Mouse (Mus musculus): ENCODE data around the gene Zfp941. TPM values are rescaled to one million over a fixed set of nuclear protein-coding genes. Genes with fewer than 3 reads are reported as not detected.

Zfp941 gene
- polyA plus RNA-seq, 2 experiments = 0.10 to 0.25 TPM

DNA sequence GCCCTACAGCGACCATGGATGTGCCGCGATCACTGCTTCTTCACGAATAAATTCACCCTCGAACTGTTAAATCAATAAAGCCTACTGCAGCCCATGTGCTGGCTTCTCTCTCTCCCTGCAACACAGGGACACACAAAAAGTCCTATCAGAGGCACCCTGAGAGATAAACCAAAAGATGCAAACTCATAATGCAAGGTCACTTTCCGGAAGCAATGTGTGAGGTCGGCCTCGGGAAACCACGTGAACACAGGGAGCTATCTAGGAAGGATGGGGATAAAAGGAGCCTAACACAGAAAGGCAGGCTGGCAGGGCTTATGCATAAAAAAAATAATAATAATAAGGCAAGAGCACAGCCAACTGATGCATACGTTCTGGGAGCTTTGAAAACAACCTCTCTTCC is 24.7 kb upstream of the Zfp941 start:
- WGBS (ENCODE audit: insufficient replicate concordance) = 65% methylated on average over 10 of the region's 10 CpGs
- H3K4me1 ChIP-seq (replicated peaks; ENCODE audit: control insufficient read depth in 2 of 2, insufficient read depth in 2 of 2, low read length in 1 of 2) = no peaks in the 10 kb centered on the region
- DNase-seq (ENCODE audit: low read depth in 3 of 3, low spot score in 3 of 3) = no peak

DNA sequence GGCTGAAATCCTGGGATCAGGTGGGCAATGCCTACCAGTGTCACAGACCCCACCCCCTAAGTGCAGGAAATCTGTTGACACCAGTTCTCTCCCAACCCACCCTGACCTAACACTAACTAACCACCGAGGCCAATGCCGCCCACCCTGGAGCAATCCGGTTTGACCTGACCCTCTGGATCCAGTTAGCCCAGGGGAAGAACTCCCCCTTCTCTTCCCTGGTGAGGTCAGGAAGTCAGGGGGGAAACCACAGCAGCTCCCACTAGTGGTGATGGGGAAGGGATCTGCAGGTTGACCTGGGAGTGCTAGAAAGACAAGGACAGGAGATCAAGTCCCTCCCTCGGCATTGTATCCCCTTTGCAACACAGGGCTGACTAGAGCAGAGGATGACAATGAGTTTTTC is 23.7 kb upstream of the Zfp941 start:
- Histone ChIP-seq H3K9ac (replicated peaks) (no peak overlapping the region), H3K4me2 (ENCODE audit: low read depth) (no peak overlapping the region), H3K36me3 (replicated peaks; ENCODE audit: control insufficient read depth, insufficient read depth, low read depth) (no peaks in the 10 kb centered on the region), H3K9me3 (ENCODE audit: control insufficient read depth, low read length) (no peaks in the 10 kb centered on the region), H3K4me3 (ENCODE audit: insufficient read depth in 1 of 2, low read depth in 2 of 2, low read length in 2 of 2) (no peak overlapping the region), H3K27me3 (ENCODE audit: control insufficient read depth, insufficient read depth, low read length) (no peaks in the 10 kb centered on the region; the same call in 1 of the 2 replicates), H3K4me1 (replicated peaks; ENCODE audit: control insufficient read depth in 2 of 2, insufficient read depth in 2 of 2, low read length in 1 of 2) (no peaks in the 10 kb centered on the region), H3K27ac (no peak overlapping the region)
- WGBS (ENCODE audit: insufficient replicate concordance) = 60% methylated on average over 4 of the region's 4 CpGs
- ATAC-seq (ENCODE audit: insufficient read depth) = no peak
- TF ChIP-seq CTCF (IDR thresholded peaks at IDR 0.05; ENCODE audit: low read depth) (no peak), EP300 (IDR thresholded peaks at IDR 0.05; ENCODE audit: low read depth) (no peak)
- no peak for DNase-seq (ENCODE audit: low read depth in 3 of 3, low spot score in 3 of 3)

More for the DNA sequence above, 24.7 kb upstream of the Zfp941 start:
- H3K36me3 ChIP-seq (replicated peaks; ENCODE audit: control insufficient read depth, insufficient read depth, low read depth) = no peaks in the 10 kb centered on the region
- no peaks in the 10 kb centered on the region for H3K9me3 ChIP-seq (ENCODE audit: control insufficient read depth, low read length)
- TF ChIP-seq EP300 (IDR thresholded peaks at IDR 0.05; ENCODE audit: low read depth) = no peak
- TF ChIP-seq CTCF (IDR thresholded peaks at IDR 0.05; ENCODE audit: low read depth) = no peak
- H3K4me2 ChIP-seq (ENCODE audit: low read depth) = no peak overlapping the region
- no peak for ATAC-seq (ENCODE audit: insufficient read depth)
- H3K4me3 ChIP-seq (ENCODE audit: insufficient read depth in 1 of 2, low read depth in 2 of 2, low read length in 2 of 2) = no peak overlapping the region
- no peak overlapping the region for H3K27ac ChIP-seq
- no peaks in the 10 kb centered on the region for H3K27me3 ChIP-seq (ENCODE audit: control insufficient read depth, insufficient read depth, low read length)
- H3K9ac ChIP-seq (replicated peaks) = no peak overlapping the region

DNA sequence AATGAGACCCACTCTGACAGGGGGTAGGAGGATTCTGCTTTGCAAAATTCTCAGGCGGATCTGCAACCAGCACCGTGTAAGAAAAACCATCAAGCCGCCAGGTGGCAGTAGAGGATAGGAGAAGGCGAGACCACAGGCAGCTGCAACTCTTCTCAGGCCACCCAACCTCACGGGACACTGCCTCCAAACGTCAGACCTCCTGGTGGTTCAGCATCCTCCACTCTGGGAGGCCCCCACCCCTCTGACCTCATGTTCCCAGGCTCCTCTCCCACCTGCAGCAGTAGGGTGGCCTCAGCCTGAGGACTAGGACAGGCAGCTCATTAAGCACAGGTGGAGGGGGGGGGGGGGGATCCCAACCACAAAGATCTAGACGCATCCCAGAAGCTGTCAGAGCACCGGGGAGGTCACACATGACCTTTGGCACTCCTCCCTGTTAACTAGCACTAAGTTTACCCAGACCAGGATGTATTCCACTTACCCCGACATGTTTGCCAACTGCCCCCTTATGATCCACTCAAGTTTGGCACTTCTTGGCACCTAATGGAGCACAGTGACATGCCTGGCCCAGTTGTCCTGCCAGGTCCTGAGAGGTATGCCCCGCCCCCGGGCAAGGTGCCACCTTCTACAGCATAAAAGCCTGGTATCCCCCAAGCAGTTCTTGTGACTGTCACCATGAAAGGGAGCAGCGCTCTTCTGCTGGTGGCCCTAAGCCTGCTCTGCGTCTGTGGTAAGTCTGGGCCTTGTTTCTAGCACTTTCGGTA is 23.1 kb upstream of the Zfp941 start, which contains the start of gene Scgb1c1:
TSS of gene Scgb1c1 (plus strand) at position 643 of the 761 bp plus-strand sequence.
- Histone ChIP-seq H3K9ac (replicated peaks) (no peak within 1 kb of the TSS), H3K4me3 (ENCODE audit: insufficient read depth in 1 of 2, low read depth in 2 of 2, low read length in 2 of 2) (no peak within 1 kb of the TSS), H3K36me3 (replicated peaks; ENCODE audit: control insufficient read depth, insufficient read depth, low read depth) (no peaks in the 10 kb centered on the region), H3K4me2 (ENCODE audit: low read depth) (no peak within 1 kb of the TSS), H3K4me1 (replicated peaks; ENCODE audit: control insufficient read depth in 2 of 2, insufficient read depth in 2 of 2, low read length in 1 of 2) (no peaks in the 10 kb centered on the region), H3K9me3 (ENCODE audit: control insufficient read depth, low read length) (no peaks in the 10 kb centered on the region), H3K27me3 (ENCODE audit: control insufficient read depth, insufficient read depth, low read length) (no peaks in the 10 kb centered on the region; the same call in 1 of the 2 replicates), H3K27ac (no peak within 1 kb of the TSS)
- ATAC-seq (ENCODE audit: insufficient read depth) (peak; percentile 62), DNase-seq (ENCODE audit: low read depth in 3 of 3, low spot score in 3 of 3) (peak; percentile 59 to 72 (median 61))
- peak; percentile 93 for TF ChIP-seq CTCF (IDR thresholded peaks at IDR 0.05; ENCODE audit: low read depth)
- TF ChIP-seq EP300 (IDR thresholded peaks at IDR 0.05; ENCODE audit: low read depth) = no peak
- WGBS (ENCODE audit: insufficient replicate concordance) = 27% methylated on average over 14 of the region's 14 CpGs

DNA sequence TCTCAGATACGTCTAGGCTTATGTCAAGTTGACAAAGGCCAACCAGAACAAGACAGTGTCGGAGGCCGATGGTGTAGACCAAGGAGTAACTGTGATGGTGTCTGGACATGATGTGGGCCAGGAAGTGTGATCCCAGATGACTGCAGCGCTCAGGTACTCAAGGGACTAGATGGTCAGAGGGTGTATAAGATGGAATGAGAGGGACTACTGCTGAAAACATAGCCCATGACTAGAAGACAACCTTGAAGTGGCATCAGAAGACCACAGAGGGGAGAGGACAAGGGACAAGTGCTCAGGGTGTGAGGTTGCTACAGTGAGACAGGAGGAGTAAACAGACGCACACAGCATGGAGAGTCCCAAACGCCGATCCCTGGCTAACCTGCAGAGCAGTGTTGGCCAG is 21.8 kb upstream of the Zfp941 start:
- Histone ChIP-seq H3K4me3 (ENCODE audit: insufficient read depth in 1 of 2, low read depth in 2 of 2, low read length in 2 of 2) (no peak overlapping the region), H3K27me3 (ENCODE audit: control insufficient read depth, insufficient read depth, low read length) (no peaks in the 10 kb centered on the region; the same call in 1 of the 2 replicates), H3K4me1 (replicated peaks; ENCODE audit: control insufficient read depth in 2 of 2, insufficient read depth in 2 of 2, low read length in 1 of 2) (no peaks in the 10 kb centered on the region), H3K9ac (replicated peaks) (no peak overlapping the region), H3K27ac (no peak overlapping the region), H3K36me3 (replicated peaks; ENCODE audit: control insufficient read depth, insufficient read depth, low read depth) (no peaks in the 10 kb centered on the region), H3K4me2 (ENCODE audit: low read depth) (no peak overlapping the region), H3K9me3 (ENCODE audit: control insufficient read depth, low read length) (no peaks in the 10 kb centered on the region)
- WGBS (ENCODE audit: insufficient replicate concordance) = 59% methylated on average over 7 of the region's 7 CpGs
- TF ChIP-seq CTCF (IDR thresholded peaks at IDR 0.05; ENCODE audit: low read depth) = no peak
- no peak for TF ChIP-seq EP300 (IDR thresholded peaks at IDR 0.05; ENCODE audit: low read depth)
- ATAC-seq (ENCODE audit: insufficient read depth) (no peak), DNase-seq (ENCODE audit: low read depth in 3 of 3, low spot score in 3 of 3) (no peak)

Measured in liver, embryonic 14.5 days (tissue).